Mouse (Mus musculus): ENCODE data around the gene Gm7942. TPM values are rescaled to one million over a fixed set of nuclear protein-coding genes. Genes with fewer than 3 reads are reported as not detected.
"Not testable (repeated sequence)": the region's sequence is repeated elsewhere in the genome, so short reads cannot be mapped to it uniquely, and the experiment has no call there.

The Gm7942 gene
- polyA plus RNA-seq (2014; fragmentation: Nextera tagmentation; extraction: Ambion mirVana) = not detected in 2 replicates

GRCm38 (mm10) chr5:95106638-95107037 is at the start of gene Gm7942:
Gm7942 (plus strand) TSS chr5:95106938.
- no CpG with 5 or more reads among the region's 3 CpGs for WGBS
- not testable (repeated sequence) for H3K9ac ChIP-seq (replicated peaks; ENCODE audit: low read depth, low read length); ATAC-seq (ENCODE audit: insufficient number of reproducible peaks, insufficient read depth, low FRiP score, low read depth); H3K27me3 ChIP-seq (ENCODE audit: control insufficient read depth, insufficient read depth, low read length); H3K9me3 ChIP-seq (ENCODE audit: control insufficient read depth, low read depth, low read length); H3K4me1 ChIP-seq (ENCODE audit: control insufficient read depth, insufficient read depth, low read length); H3K36me3 ChIP-seq (ENCODE audit: control insufficient read depth, insufficient read depth, low read length); H3K27ac ChIP-seq (ENCODE audit: low read length); H3K4me2 ChIP-seq (replicated peaks; ENCODE audit: low read depth, low read length); H3K4me3 ChIP-seq (ENCODE audit: low read depth, low read length)

Other genes starting within 250 kb of the Gm7942 start
- gene Gm3183, start 241.5 kb upstream of the Gm7942 start, polyA plus RNA-seq (2014; fragmentation: Nextera tagmentation; extraction: Ambion mirVana) = not detected in 2 replicates
- gene Gm6367, start 118.3 kb upstream of the Gm7942 start, polyA plus RNA-seq (2014; fragmentation: Nextera tagmentation; extraction: Ambion mirVana) = not detected in 2 replicates
- gene Gm16513, start 75.7 kb downstream of the Gm7942 start, polyA plus RNA-seq (2014; fragmentation: Nextera tagmentation; extraction: Ambion mirVana) = not detected in 2 replicates
- not detected in 2 replicates for gene Gm10424, start 165.8 kb downstream of the Gm7942 start, polyA plus RNA-seq (2014; fragmentation: Nextera tagmentation; extraction: Ambion mirVana)
- not detected in 2 replicates for gene Gm3259, start 199.0 kb downstream of the Gm7942 start, polyA plus RNA-seq (2014; fragmentation: Nextera tagmentation; extraction: Ambion mirVana)